Mouse (Mus musculus) cortical plate, adult 2 months (tissue): ENCODE data around the gene Tmem136.

Experiments
- CTCF ChIP-seq: fragments of 200-500 bp; IDR thresholded peaks from 2 replicates; pipeline ENCODE4 v1.5.1; 2011; ENCODE audit warnings: mild to moderate bottlenecking, control low read depth, low read length; ENCODE audit not compliant: insufficient read depth; ENCODE audit errors: extremely low read depth
- POLR2A ChIP-seq: fragments of 200-500 bp; IDR thresholded peaks from 2 replicates; pipeline ENCODE4 v1.6.1; 2011; ENCODE audit warnings: mild to moderate bottlenecking, low read length, control low read depth; ENCODE audit not compliant: insufficient read depth; ENCODE audit errors: extremely low read depth

DNA sequence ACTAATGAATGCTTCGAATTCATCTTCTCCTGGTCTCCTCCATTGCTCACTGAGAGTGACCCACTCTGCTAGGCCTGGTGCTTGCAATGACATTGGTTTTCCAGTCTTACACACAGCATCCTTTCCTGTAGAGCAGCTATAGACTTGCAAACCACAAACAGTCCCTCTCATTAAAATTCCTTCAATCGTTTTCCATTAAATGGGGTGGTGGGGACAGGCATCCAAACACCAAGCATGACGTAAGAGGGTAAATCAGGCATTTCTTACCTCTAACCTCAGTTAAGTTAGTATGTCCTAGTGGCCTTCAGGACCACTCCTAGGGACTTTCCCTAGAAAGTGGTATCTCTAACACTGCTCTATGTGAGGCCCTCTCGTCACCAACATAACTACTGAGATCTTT is 51.1 kb downstream of the Tmem136 start:
- TF ChIP-seq CTCF (no peak), POLR2A (no peak)
